Mouse (Mus musculus): ENCODE data around the gene Efna1.

Efna1 gene

DNA sequence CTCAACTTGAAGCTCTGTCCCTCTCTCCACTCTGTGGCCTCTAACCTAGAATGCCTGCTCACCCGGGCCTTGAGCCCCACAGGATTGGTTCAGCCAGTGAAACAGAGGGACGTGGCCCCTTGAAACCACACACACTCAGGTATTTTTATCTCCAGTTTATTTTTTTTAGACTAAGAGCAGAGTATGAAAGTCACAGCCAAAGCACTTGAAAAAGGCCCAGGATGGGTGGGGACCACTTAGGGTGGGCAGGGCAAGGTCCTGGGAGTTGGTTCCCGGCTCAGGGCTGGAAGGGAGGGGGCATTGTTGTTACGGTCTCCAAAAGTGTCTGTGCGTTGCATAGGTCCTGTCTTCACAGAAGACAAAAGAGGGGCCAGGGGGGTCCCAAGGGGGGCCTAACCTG lies 33.4 kb upstream of the Efna1 start:
- no peak for DNase-seq (ENCODE audit: extremely low read depth, insufficient read length, low spot score)

DNA sequence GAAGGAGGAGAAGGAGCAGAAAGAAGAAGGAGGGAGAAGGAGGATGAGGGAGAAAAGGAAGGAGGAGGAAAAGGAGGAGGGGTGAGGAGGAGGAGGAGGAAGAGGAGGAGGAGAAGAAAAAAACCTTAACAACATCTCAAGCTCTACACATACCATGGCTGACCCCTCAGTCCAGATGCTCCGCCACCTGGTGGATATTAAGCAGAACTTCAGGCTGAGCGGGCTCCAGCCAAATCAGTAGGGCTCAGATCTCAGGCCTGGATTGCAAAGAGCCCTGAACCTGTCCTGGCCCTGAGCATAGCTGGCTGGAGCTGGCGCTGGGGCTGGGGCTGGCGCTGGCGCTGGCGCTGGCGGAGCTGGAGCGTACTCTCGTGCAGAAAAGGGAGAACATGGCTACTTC lies 27.1 kb upstream of the Efna1 start:
- peak; percentile 62 for DNase-seq (ENCODE audit: extremely low read depth, insufficient read length, low spot score)

DNA sequence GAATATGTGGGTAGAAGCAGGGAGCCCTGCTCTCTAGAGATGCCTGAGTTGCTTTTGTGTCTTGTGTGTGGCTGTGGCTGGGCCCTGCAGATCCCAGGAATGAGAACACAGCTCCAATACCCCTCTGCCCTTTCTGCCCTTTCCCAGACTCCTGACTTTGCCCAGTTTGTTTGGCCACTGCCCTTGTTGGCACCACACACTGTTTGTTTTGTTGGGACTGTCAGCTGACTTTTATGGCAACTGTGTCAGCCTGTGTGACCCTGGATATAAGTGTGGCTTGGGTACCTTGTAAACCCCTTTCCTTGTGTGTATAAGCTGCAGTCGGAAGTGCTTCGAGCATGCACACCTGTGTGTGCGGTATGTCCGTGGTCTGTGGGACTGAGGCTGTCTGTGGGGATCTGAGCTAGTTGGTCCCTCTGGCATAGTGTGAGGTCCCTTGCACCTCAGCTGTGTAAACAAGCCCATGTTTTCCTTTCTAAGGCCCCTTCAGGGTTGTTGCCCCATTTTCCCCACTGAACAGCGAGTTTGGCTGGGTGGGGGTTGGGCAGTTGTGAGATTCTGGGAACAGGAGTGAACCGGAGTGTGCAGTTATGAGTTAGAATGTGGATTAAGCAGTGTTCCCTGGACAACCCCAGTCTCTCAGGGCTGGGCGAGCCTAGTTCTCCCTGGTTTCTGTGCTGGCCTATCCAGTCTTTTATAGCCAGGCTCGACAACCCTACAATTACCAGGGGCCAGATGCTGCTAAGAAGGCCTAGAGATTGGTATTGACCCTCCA lies 24.8 kb upstream of the Efna1 start:
- no peak for DNase-seq (ENCODE audit: extremely low read depth, insufficient read length, low spot score)

DNA sequence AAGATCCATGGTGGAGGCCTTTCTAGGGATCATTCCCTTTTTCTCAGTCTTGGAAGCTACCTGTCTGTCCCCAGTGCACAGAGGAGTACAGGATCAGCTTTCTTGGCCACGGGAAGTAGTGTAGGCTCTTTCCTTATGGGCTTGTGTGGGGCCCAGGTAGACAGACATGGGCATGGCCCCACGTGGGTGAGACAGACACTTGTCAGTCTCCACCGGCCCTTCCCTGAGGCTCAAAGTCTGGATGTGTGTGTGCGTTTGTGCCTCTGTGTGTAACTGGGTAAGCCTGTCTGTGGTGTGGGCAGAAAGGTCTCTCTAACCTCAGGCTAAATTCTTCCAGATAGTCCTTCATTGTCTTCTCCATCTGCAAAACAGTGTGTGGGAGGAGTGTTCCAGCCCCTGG lies 24.2 kb upstream of the Efna1 start:
- DNase-seq (ENCODE audit: extremely low read depth, insufficient read length, low spot score) = no peak

DNA sequence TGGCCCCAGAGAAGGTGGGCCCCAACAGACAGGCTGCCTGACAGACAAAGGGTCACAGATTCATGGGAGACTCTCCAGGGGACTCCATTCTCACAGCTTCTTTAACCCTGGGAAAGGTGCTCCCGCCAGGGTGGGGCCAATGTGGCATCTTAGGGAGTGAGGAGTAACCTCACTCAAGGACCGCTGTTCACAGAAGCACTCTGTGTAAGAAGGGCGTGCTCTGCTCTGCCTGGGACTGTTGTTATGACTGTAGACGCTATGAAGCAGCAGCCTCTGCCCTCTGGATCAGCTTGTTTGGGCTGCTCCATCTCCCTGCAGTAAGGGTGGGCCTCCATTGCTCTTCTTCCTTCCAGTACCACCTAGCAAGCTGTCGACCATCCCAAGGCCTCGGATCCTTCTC lies 23.5 kb upstream of the Efna1 start:
- DNase-seq (ENCODE audit: extremely low read depth, insufficient read length, low spot score) = no peak

DNA sequence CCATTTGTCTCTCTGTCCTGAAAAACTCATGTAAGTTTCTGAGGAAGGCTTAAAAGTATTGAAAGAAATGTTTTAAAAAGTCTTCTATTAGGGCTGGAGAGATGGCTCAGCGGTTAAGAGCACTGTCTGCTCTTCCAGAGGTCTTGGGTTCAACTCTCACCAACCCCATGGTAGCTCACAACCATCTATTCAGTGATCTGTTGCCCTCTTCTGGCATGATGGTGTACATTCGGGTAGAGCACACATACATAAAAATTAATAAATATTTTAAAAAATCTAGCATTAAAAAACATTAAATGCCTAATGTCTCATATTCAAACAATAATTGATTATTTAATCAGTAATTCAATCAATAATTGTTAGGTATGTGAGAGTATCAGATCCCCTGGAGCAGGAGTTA lies 19.6 kb upstream of the Efna1 start:
- no peak for DNase-seq (ENCODE audit: extremely low read depth, insufficient read length, low spot score)

DNA sequence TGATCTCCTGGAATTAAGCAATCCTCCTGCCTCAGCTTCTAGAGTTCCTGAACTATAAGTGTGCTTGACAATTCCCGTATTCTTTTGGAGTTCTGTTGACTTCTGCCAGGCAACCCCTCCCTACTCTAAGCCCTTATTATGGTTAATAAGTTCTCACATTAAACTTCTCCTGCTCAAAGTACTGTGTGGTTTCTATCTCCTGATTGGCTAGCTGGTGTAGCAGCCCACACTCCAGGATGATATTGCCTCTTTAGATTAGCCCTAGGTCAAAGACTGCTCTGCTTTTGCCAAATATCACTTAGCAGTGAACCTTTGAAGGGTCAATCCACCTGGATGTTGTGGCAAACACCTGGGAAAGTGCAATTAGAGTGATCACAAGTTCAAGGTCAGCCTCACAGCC lies 19.1 kb upstream of the Efna1 start:
- no peak for DNase-seq (ENCODE audit: extremely low read depth, insufficient read length, low spot score)

DNA sequence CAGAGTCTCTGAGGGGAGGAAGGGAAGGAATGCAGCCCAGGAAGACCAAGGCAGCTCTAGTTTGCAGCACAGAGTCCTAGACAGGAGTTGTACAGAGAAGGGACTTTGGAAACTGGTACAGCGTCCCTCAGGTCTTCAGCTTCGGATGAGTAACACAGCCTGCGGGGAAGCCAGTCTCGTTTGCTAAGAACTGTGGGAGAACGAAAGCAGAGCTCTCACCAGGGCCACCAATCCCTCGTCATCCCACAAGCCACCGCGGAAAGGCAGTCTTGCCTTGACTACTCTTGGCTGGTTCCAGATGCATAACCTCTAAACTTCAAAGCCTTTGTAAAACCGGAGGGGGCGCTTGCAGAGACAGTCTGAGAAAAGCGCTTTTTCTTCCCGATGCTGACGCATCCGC lies 18.6 kb upstream of the Efna1 start:
- DNase-seq (ENCODE audit: extremely low read depth, insufficient read length, low spot score) = no peak

DNA sequence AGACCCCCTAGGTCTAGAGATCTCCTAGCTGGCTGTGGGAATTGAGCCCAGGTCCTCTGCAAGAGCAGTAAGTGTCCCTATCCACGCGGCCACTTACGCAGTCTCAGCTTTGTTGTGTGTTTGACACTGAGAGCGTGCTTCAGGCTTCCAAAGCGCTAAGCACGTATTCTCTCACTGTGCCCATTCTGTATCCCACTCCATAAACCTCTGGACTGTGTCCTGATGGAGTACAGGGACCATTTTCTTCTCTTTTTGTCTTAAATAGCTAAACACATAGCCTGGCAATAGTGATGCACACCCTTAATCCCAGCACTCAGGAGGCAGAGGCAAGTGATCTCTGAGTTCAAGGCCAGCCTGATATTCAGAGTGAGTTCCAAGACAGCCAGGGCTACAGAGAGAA lies 18.0 kb upstream of the Efna1 start:
- DNase-seq (ENCODE audit: extremely low read depth, insufficient read length, low spot score) = no peak

DNA sequence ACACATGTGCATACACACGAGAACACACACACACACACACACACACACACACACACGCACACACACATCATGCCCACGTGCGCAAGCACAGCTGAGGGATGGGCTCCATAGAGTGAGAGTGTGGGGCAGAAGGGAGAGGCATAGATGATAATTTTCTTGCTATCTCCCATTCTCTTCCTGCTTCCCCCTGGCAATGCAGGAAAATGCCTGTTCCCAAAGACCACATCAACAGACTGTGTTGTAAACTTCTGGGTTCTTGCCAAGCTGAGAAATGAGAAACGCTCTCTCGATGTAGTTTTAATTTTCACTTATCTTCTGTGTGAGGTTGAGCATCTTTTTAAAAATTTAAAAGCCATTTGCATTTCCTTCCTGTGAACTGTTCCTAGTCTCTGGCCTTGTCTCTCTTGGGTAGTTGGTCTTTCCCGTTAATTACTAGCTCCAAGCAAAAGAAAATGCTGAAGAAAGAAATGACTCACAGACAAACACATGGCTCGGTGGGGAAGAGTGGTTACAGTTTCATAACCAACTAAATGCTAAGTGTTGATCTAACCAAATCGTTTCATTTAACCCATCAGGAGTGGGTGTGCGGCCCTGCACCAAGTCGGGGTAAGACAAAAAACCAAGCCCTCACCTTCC lies 15.9 kb upstream of the Efna1 start:
- DNase-seq (ENCODE audit: extremely low read depth, insufficient read length, low spot score) = no peak

DNA sequence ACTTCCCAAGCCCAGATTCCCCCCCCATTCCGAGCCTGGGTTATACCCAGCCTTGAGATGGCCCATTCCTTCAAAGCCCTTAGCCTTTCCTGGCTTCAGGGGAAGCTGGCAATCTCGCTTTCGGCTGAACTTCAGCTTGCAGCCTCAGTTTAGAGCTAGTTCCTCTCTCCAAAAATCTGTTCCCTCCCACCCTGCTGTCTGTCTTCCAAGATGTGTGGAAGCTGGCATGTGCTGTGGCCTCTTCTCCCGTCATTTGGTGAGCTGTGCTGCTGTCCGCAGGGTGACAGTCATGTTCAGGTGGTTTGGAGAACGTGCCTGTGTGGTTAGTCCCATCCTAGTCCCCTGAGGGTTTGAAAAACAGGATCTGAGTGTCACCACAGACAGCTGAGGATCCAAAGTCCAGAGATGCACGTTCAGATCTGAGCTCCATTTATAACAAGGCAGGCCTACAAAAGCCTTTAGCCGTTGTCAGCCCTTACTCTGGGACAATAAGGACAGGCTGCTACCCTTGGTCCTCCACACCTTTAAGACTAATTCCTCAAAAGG lies 14.8 kb upstream of the Efna1 start:
- no peak for DNase-seq (ENCODE audit: extremely low read depth, insufficient read length, low spot score)

DNA sequence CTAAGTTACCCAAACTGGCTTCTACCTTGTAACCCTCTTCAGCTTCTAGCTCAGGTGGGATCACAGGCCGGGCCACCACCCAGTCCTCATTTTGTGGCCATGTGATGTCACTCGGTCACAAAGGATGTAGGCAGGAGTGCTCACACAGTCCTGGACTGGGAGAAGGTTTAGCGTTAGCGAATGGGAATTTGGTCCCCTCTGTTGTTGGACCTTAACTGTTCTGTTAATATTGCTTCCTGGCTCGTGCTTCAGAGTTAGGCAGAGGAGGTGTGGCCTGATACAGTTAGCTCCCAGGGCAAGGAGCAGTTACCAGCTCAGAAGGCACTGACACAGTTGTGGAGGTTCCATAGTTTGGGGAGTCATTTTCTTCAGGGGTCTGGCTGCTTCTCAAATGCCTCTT lies 13.3 kb upstream of the Efna1 start:
- DNase-seq (ENCODE audit: extremely low read depth, insufficient read length, low spot score) = no peak

DNA sequence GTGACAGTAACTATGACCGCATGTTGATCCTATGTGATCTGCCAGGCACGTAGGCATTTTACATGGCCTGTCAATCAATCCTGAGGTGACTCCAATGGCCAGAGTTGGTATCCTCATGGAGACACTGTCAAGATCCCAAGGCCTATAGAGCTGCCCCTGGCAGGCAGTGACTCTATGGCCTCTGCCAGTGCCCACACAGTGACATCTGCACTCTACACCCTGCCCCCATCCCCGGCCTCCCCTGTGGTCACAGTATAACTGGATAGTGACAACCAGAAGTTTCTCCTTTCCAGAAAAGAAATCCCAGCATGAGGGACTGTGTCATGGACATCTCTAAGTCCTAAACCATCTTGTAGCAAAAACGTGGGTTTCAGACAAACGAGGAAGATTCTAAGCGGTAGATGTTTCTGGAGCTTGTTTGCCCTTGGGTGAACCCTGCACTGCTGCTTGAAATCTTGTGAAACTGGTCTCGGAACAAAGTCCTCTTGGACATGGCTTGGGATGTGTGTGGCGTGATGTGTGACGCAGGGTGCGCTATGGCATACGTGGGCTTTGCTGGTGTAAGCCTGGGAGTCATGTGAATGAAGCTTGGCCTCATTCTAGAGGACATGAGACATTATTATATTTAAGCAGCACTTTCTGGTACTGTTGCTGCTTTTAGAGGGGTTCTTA lies 12.4 kb upstream of the Efna1 start:
- DNase-seq (ENCODE audit: extremely low read depth, insufficient read length, low spot score) = no peak

DNA sequence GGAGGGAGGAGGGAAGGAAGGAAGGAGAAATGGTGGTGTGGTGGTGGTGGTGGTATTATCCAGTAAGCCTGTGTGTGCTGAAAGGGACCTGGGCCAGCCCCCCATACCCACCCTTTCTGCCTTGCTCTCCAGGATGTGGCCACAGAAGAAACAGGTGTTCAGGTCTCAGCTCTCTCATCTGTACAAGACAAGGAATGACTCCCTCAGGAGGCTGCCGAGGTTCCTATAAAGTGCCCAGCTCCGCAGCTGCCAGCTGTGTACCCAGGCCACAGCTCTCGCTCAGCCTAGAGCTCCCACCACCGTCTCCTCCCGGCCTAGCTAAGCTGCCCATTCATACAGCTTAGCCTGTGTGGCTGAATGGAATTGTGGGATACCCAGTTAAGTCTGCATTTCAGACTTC lies 11.4 kb upstream of the Efna1 start:
- no peak for DNase-seq (ENCODE audit: extremely low read depth, insufficient read length, low spot score)

DNA sequence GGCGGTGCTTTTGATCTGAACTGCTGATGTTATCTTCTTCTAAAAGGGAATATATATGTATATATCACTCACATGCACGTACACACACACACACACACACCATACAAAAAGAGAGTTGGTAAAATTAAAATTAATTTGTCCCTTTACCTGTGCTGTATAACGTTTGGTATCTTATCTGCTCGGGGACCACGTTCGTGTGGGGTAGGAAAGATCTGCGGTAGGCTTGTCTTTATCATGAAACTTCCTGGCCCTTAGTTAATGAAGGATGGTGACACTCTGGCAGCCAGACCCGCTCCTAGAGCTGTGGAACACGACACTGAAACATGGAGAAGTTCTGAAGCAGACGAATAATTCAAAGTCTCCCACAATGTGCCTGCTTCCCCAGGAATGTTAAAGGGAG lies 10.9 kb upstream of the Efna1 start:
- no peak for DNase-seq (ENCODE audit: extremely low read depth, insufficient read length, low spot score)

DNA sequence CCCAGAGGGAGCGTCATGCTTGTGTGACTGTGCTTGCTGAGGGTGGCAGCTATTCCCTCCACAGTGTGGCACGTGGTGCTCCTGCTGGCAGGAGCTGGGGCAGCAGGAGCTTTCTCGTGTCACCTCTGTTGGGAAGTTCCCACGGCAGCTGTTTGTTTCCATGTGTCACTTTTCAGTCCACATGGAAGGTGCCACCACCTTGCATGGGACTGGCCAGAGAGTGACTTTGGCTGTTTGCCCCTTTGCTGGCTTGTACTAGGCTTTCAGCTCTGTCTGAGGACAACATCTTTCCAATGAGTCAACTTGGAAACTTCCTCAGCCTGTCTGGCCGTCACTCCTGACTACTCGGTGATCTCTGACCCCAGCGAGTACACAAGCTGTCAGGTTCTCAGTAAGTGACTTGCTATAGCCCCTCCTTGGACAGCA lies 7.6 kb upstream of the Efna1 start:
- peak; percentile 58 for DNase-seq (ENCODE audit: extremely low read depth, insufficient read length, low spot score)

DNA sequence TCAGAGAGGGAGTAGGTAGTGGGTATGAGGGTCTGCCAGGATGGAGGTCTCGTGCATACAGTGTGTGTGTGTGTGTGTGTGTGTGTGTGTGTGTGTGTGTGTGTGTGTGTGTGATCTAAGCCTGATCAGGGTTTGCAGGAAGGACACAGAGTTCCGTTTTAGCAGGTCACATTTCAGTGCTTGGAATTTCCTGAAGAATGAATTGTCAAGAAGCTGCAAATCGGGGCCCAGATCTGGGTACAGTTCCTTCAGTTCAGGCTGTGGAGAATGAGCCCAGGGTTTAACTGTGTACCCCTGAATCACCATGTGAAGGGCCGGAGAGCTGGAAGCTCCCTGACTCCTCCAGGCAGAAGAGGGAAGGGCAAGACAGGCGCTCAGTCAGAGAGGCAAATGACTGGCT lies 6.3 kb upstream of the Efna1 start:
- DNase-seq (ENCODE audit: extremely low read depth, insufficient read length, low spot score) = no peak

DNA sequence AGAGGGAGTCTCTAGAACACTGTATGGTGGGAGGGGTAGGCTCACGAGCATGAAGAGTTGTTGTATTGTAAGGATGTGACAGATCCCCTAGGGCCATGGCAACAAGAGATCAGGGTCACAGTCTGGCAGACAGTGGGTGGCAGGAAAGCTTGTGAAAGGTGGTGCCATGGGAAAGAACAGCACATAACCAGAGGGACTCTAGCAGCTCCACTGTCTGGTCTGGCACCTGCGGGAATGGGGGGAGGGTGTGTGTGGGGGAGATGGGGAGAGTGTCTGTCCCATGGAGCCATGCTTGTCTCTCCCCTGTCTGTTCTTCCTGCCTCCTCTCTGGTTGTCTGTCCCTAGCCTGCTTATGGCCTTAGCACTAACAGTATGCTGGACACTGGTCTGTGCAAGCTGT lies 4.6 kb upstream of the Efna1 start:
- no peak for DNase-seq (ENCODE audit: extremely low read depth, insufficient read length, low spot score)

DNA sequence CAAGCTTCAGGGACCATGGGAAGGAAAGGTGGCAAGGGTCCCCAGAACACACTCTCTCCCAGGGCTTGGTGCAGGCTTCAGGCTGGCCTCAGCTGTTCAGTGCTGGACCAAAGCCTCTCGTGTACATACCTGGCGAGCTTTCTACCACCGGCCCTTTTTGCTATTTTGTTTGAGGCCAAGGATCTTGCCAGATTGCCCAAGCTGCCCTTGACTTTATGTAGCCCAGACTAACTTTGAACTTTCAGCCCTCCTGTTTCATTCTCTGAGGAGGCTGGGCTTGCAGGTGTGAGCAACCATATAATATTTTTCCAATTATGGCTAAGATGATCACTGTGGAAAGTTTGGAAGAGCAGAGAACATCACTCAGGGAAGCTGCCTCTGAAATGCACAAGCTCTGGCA lies 3.3 kb upstream of the Efna1 start:
- DNase-seq (ENCODE audit: extremely low read depth, insufficient read length, low spot score) = no peak

DNA sequence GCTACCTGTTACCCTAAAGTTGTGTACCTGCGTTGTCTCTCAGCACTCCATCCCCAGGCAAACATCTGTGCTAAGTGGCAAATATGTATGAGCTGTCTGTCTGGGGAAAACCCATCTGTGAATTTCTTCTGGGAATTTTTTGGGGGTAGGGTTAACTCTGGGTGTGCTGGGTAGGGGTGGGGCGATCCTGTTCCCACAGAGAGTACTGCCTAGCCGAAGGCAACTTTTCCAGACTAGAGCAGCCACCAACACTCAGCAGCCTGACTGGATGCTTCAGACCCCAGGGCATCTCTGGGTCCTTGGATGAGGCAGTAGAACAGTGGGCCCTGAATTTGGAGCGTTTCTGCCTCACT lies 1.3 kb upstream of the Efna1 start:
- no peak for DNase-seq (ENCODE audit: extremely low read depth, insufficient read length, low spot score)

DNA sequence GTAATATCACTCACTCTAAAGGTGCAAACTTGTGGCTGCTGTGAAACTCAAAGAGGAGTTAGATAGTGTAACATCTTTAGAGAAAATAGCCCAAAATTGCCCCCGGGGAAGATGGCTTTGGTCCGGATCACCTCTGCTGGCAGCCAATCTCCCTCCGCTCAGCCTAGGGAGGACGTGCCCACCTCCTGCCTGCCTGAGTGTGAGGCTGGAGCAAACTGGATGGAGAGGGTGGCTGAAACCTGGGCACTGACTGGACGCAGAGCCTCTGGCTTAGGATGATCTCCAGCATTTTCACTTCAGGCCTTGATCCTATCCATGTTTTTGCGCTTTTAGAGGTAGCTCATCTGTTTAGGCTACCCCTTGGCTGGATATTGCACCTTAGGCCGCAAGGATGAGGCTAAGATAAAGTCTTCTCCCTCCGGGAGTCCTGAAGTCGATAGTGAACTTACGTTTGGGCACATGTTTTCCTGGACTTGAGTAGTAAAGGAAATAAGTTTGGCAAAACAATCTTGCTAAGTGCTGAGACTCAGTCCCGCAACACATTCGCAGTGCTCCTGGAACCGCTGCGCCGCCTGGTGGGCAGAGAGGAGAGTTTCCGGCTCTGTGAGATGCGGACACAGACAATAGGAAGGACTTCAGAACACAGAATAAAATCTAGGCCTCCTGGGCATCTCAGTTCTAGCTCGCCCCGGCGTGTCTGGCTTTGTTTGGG lies 793 bp upstream of the Efna1 start:
- DNase-seq (ENCODE audit: extremely low read depth, insufficient read length, low spot score) = peak; percentile 73

Data from 3134 (cell line).